ENCODE assay signal across 19 mouse cellular contexts in genomic region chr17:28445886-28446819, GRCm38 (mm10).
DNase-seq lines count a peak whose midpoint lies in the region; ATAC-seq and TF ChIP-seq lines count a peak whose summit lies in the region.
"Had no signal": no experiment of that assay in that cellular context is flagged by ENCODE, and none has a peak within 500 bp of the region (broad histone marks: within the 10 kb centered on the region; RNA-seq: fewer than 3 reads in every experiment).

No protein-coding gene starts in this region.

- DNase-seq in kidney, adult 2 months = peak; percentile 80
- DNase-seq in gastrocnemius, adult 18-20 months (ENCODE audit: low spot score) = peak; percentile 76
- peak; percentile 70 for DNase-seq in gastrocnemius, postnatal 25 days
- DNase-seq in left cerebral cortex, adult 11 months (ENCODE audit: low spot score) = no peak
- DNase-seq in left cerebral cortex, postnatal 25 days (ENCODE audit: low spot score in 2 of 2) = no peak
- DNase-seq: cerebellum, postnatal 14 days; embryo, embryonic 11 days; lung, postnatal 14 days; right cerebral cortex, postnatal 25 days; thymus, postnatal 14 days had no signal

- no peak overlapping the region for H3K9ac ChIP-seq in kidney, embryonic 15.5 days
- no peak overlapping the region for H3K9ac ChIP-seq in liver, embryonic 16.5 days (ENCODE audit: low read depth, low read length)
- H3K9ac ChIP-seq: embryonic facial prominence, embryonic 15.5 days; forebrain, embryonic 12.5 days; heart, embryonic 13.5 days; limb, embryonic 15.5 days; neural tube, embryonic 13.5 days had no signal

- no peaks in the 10 kb centered on the region for H3K36me3 ChIP-seq in kidney, adult 2 months (ENCODE audit: control insufficient read depth, insufficient read depth, low read length)
- H3K36me3 ChIP-seq in kidney, embryonic 15.5 days = no peaks in the 10 kb centered on the region
- no peaks in the 10 kb centered on the region for H3K36me3 ChIP-seq in liver, embryonic 16.5 days (ENCODE audit: control insufficient read depth, insufficient read depth)
- H3K36me3 ChIP-seq: embryonic facial prominence, embryonic 15.5 days; forebrain, embryonic 12.5 days; heart, embryonic 13.5 days; hindbrain, embryonic 10.5 days; limb, embryonic 15.5 days; midbrain, embryonic 10.5 days; neural tube, embryonic 13.5 days had no signal

- H3K4me1 ChIP-seq in kidney, adult 2 months (ENCODE audit: control insufficient read depth, insufficient read depth, low read length) = peaks cover 35% of the 10 kb centered on the region
- peaks cover 16% of the 10 kb centered on the region for H3K4me1 ChIP-seq in kidney, embryonic 15.5 days
- H3K4me1 ChIP-seq in liver, embryonic 16.5 days (ENCODE audit: control insufficient read depth, low read depth, low read length) = peaks cover 17% of the 10 kb centered on the region
- H3K4me1 ChIP-seq: embryonic facial prominence, embryonic 15.5 days; forebrain, embryonic 12.5 days had no signal

- H3K9me3 ChIP-seq in kidney, embryonic 15.5 days (replicated peaks) = no peaks in the 10 kb centered on the region
- H3K9me3 ChIP-seq in liver, embryonic 16.5 days (replicated peaks; ENCODE audit: control insufficient read depth, low read length) = no peaks in the 10 kb centered on the region
- H3K9me3 ChIP-seq: embryonic facial prominence, embryonic 15.5 days; forebrain, embryonic 12.5 days; heart, embryonic 13.5 days; hindbrain, embryonic 10.5 days; limb, embryonic 15.5 days; midbrain, embryonic 10.5 days; neural tube, embryonic 13.5 days had no signal

- no peaks in the 10 kb centered on the region for H3K27me3 ChIP-seq in kidney, adult 2 months (replicated peaks; ENCODE audit: control insufficient read depth, insufficient read depth, low read length)
- no peaks in the 10 kb centered on the region for H3K27me3 ChIP-seq in kidney, embryonic 15.5 days
- H3K27me3 ChIP-seq in liver, embryonic 16.5 days (ENCODE audit: control insufficient read depth, insufficient read depth, low read depth, low read length) = no peaks in the 10 kb centered on the region
- H3K27me3 ChIP-seq: embryonic facial prominence, embryonic 15.5 days; forebrain, embryonic 12.5 days; heart, embryonic 13.5 days; limb, embryonic 15.5 days; neural tube, embryonic 13.5 days had no signal

- WGBS in kidney, adult 2 months = 67% methylated on average over 12 of the region's 12 CpGs
- WGBS in kidney, embryonic 15.5 days = 84% methylated on average over 12 of the region's 12 CpGs
- WGBS in liver, embryonic 16.5 days (ENCODE audit: insufficient replicate concordance) = 67% methylated on average over 12 of the region's 12 CpGs

- intact Hi-C loops in left cerebral cortex, postnatal 25 days (cut with DNase I) = no loop called here

- H3K4me3 ChIP-seq in kidney, adult 2 months (ENCODE audit: insufficient read depth, low read depth, low read length) = no peak overlapping the region
- no peak overlapping the region for H3K4me3 ChIP-seq in kidney, embryonic 15.5 days (replicated peaks)
- H3K4me3 ChIP-seq in liver, embryonic 16.5 days (ENCODE audit: low read depth, low read length) = no peak overlapping the region
- H3K4me3 ChIP-seq: embryonic facial prominence, embryonic 15.5 days; forebrain, embryonic 12.5 days; heart, embryonic 13.5 days; hindbrain, embryonic 10.5 days; limb, embryonic 15.5 days; midbrain, embryonic 10.5 days; neural tube, embryonic 13.5 days had no signal

- ATAC-seq in kidney, embryonic 15.5 days (replicated peaks; ENCODE audit: low FRiP score) = no peak
- peak; percentile 84 for ATAC-seq in liver, embryonic 16.5 days (ENCODE audit: low read depth)

- no peak for TF ChIP-seq CTCF in kidney, adult 2 months (conservative IDR thresholded peaks at IDR 0.05; ENCODE audit: insufficient read depth, insufficient read length, low read depth, low read length)

- no peak overlapping the region for H3K4me2 ChIP-seq in kidney, embryonic 15.5 days
- H3K4me2 ChIP-seq in liver, embryonic 16.5 days (ENCODE audit: low read depth, low read length) = peak overlapping the region; percentile 37; the same call in 1 of the 2 replicates
- H3K4me2 ChIP-seq: embryonic facial prominence, embryonic 15.5 days; forebrain, embryonic 12.5 days; heart, embryonic 13.5 days; limb, embryonic 15.5 days; neural tube, embryonic 13.5 days had no signal

- no peak for TF ChIP-seq POLR2A in kidney, adult 2 months (IDR thresholded peaks at IDR 0.05; ENCODE audit: low read depth, low read length)

- H3K27ac ChIP-seq in kidney, adult 2 months (ENCODE audit: insufficient read depth, low read depth, low read length) = peak overlapping the region; percentile 20
- H3K27ac ChIP-seq in kidney, embryonic 15.5 days = no peak overlapping the region
- H3K27ac ChIP-seq in liver, embryonic 16.5 days (ENCODE audit: low read length) = peak overlapping the region; percentile 77
- H3K27ac ChIP-seq: embryonic facial prominence, embryonic 15.5 days; forebrain, embryonic 12.5 days; heart, embryonic 13.5 days; hindbrain, embryonic 10.5 days; limb, embryonic 15.5 days; midbrain, embryonic 10.5 days; neural tube, embryonic 13.5 days had no signal

Comparison
In these comparisons a context has a peak if more than half of its experiments do, and no peak if none do; other contexts are left out.
1. DNase-seq: peak in kidney, adult 2 months (single experiment), gastrocnemius, adult 18-20 months (single experiment) and gastrocnemius, postnatal 25 days (single experiment); none in left cerebral cortex, adult 11 months (single experiment) and left cerebral cortex, postnatal 25 days (0 of 2).